Mouse (Mus musculus) C2C12 (cell line): ENCODE measurements around the gene Igf1. TPM values are rescaled to one million over a fixed set of nuclear protein-coding genes. Genes with fewer than 3 reads are reported as not detected.

Experiments
- H3K27me3 ChIP-seq: one replicate; pipeline ENCODE4 v1.6.1; 2011; ENCODE audit not compliant: control insufficient read depth, insufficient read depth, insufficient read length
- H3K36me3 ChIP-seq: one replicate; pipeline ENCODE4 v1.6.1; 2011; ENCODE audit not compliant: control insufficient read depth, insufficient read depth
- H3K4me3 ChIP-seq: one replicate; pipeline ENCODE4 v1.5.1; 2011; ENCODE audit warnings: mild to moderate bottlenecking, control low read depth; ENCODE audit not compliant: poor library complexity, insufficient read depth, severe bottlenecking
- H3K79me2 ChIP-seq: one replicate; pipeline ENCODE4 v1.6.1; 2011; ENCODE audit not compliant: control insufficient read depth, insufficient read depth
- H3K79me3 ChIP-seq: one replicate; pipeline ENCODE4 v1.6.1; 2011; ENCODE audit warnings: low read depth, control low read depth
- H3ac ChIP-seq: one replicate; pipeline ENCODE3; 2011; ENCODE audit warnings: low read depth; ENCODE audit not compliant: control insufficient read depth, insufficient read length
- CEBPB ChIP-seq: IDR thresholded peaks from one replicate; pipeline ENCODE4 v1.6.1; 2011; ENCODE audit warnings: low read depth, mild to moderate bottlenecking, control low read depth, moderate library complexity
- CTCF ChIP-seq: IDR thresholded peaks from one replicate; pipeline ENCODE4 v1.5.1; 2011; ENCODE audit not compliant: control insufficient read depth, insufficient read depth, insufficient read length
- FOSL1 ChIP-seq: IDR thresholded peaks from one replicate; pipeline ENCODE4 v1.8.0; 2011; ENCODE audit warnings: mild to moderate bottlenecking, low read length; ENCODE audit not compliant: poor library complexity, insufficient read depth, severe bottlenecking
- MAX ChIP-seq: IDR thresholded peaks from one replicate; pipeline ENCODE4 v1.6.1; 2011; ENCODE audit warnings: mild to moderate bottlenecking, control low read depth
- MYOD1 ChIP-seq: IDR thresholded peaks from one replicate; pipeline ENCODE4 v1.6.1; 2011; ENCODE audit warnings: low read depth; ENCODE audit not compliant: control insufficient read depth, insufficient read length
- MYOG ChIP-seq: IDR thresholded peaks from one replicate; pipeline ENCODE4 v1.6.1; 2011; ENCODE audit not compliant: control insufficient read depth, insufficient read length; ENCODE audit errors: extremely low read depth
- USF1 ChIP-seq: IDR thresholded peaks from one replicate; pipeline ENCODE4 v1.6.1; 2011; ENCODE audit warnings: low read depth, mild to moderate bottlenecking, control low read depth, moderate library complexity
- polyA plus RNA-seq: library from polyadenylated mRNA; unstranded; fragments of >200 nt; fragmentation: generic; extraction: Trizol; gene quantifications from one replicate; pipeline ENCODE4 v1.2.1, GENCODE M21; 2012; ENCODE audit warnings: missing spikeins

The Igf1 gene
- polyA plus RNA-seq, 1 experiment = 0.05 TPM

- no peaks in the 10 kb centered on the region for H3K36me3 ChIP-seq
- H3K27me3 ChIP-seq = no peaks in the 10 kb centered on the region
- no peaks in the 10 kb centered on the region for H3K79me3 ChIP-seq
- H3ac ChIP-seq = no peak overlapping the region
- TF ChIP-seq CEBPB = no peak
- no peak for TF ChIP-seq CTCF
- no peak for TF ChIP-seq FOSL1
- no peak for TF ChIP-seq MYOD1
- no peak for TF ChIP-seq MYOG
- TF ChIP-seq MAX = no peak
- TF ChIP-seq USF1 = no peak
- H3K4me3 ChIP-seq = no peak overlapping the region
- H3K79me2 ChIP-seq = no peaks in the 10 kb centered on the region
Measured at GRCm38 (mm10) chr10:87858939-87859338, 874 bp downstream of the Igf1 start.

GRCm38 (mm10) chr10:87859453-87859852 lies 1.4 kb downstream of the Igf1 start:
- no peak overlapping the region for H3ac ChIP-seq
- H3K79me3 ChIP-seq = no peaks in the 10 kb centered on the region
- TF ChIP-seq FOSL1 (no peak), MYOD1 (no peak), CEBPB (no peak), MYOG (no peak), USF1 (no peak), MAX (no peak), CTCF (no peak)
- no peak overlapping the region for H3K4me3 ChIP-seq
- no peaks in the 10 kb centered on the region for H3K79me2 ChIP-seq
- H3K36me3 ChIP-seq = no peaks in the 10 kb centered on the region
- H3K27me3 ChIP-seq = no peaks in the 10 kb centered on the region

- Histone ChIP-seq H3ac (peak overlapping the region; percentile 48), H3K36me3 (no peaks in the 10 kb centered on the region), H3K79me3 (no peaks in the 10 kb centered on the region), H3K27me3 (no peaks in the 10 kb centered on the region), H3K79me2 (no peaks in the 10 kb centered on the region), H3K4me3 (peak overlapping the region; percentile 2)
- TF ChIP-seq MAX (peak; percentile 78), MYOD1 (peak; percentile 26), USF1 (no peak), FOSL1 (no peak)
Measured at GRCm38 (mm10) chr10:87860181-87861103, 2.4 kb downstream of the Igf1 start.

GRCm38 (mm10) chr10:87861104-87861455 lies 3.0 kb downstream of the Igf1 start:
- no peaks in the 10 kb centered on the region for H3K79me3 ChIP-seq
- H3ac ChIP-seq = no peak overlapping the region
- H3K36me3 ChIP-seq = no peaks in the 10 kb centered on the region
- H3K79me2 ChIP-seq = no peaks in the 10 kb centered on the region
- H3K27me3 ChIP-seq = no peaks in the 10 kb centered on the region
- no peak overlapping the region for H3K4me3 ChIP-seq
- TF ChIP-seq FOSL1 = no peak
- no peak for TF ChIP-seq USF1
- no peak for TF ChIP-seq CTCF
- no peak for TF ChIP-seq MYOG
- no peak for TF ChIP-seq MYOD1
- no peak for TF ChIP-seq CEBPB
- no peak for TF ChIP-seq MAX

GRCm38 (mm10) chr10:87862899-87863298 lies 4.8 kb downstream of the Igf1 start:
- H3ac ChIP-seq = no peak overlapping the region
- no peak overlapping the region for H3K4me3 ChIP-seq
- H3K36me3 ChIP-seq = no peaks in the 10 kb centered on the region
- H3K79me3 ChIP-seq = no peaks in the 10 kb centered on the region
- H3K27me3 ChIP-seq = no peaks in the 10 kb centered on the region
- no peaks in the 10 kb centered on the region for H3K79me2 ChIP-seq
- TF ChIP-seq CTCF (no peak), MAX (no peak), MYOD1 (no peak), USF1 (no peak), MYOG (no peak), FOSL1 (no peak), CEBPB (no peak)

- no peak overlapping the region for H3K4me3 ChIP-seq
Measured at GRCm38 (mm10) chr10:87863326-87863725, 5.3 kb downstream of the Igf1 start.

More at GRCm38 (mm10) chr10:87863326-87863725, 5.3 kb downstream of the Igf1 start:
- TF ChIP-seq MYOD1 = no peak
- no peak for TF ChIP-seq CTCF
- no peak for TF ChIP-seq USF1
- TF ChIP-seq CEBPB = no peak
- no peak for TF ChIP-seq FOSL1
- TF ChIP-seq MAX = no peak
- no peak for TF ChIP-seq MYOG
- Histone ChIP-seq H3K27me3 (no peaks in the 10 kb centered on the region), H3K79me2 (no peaks in the 10 kb centered on the region), H3K36me3 (no peaks in the 10 kb centered on the region), H3K79me3 (no peaks in the 10 kb centered on the region), H3ac (no peak overlapping the region)
